Mouse (Mus musculus) midbrain, embryonic 14.5 days (tissue): ENCODE data around the gene Cldn9. TPM values are rescaled to one million over a fixed set of nuclear protein-coding genes. Genes with fewer than 3 reads are reported as not detected.

Source experiments
- ATAC-seq: fragments of 200-750 bp; cut with Nextera tagmentation; 2 replicates; pipeline ENCODE4 v1.8.0; 2017; ENCODE audit warnings: moderate number of reproducible peaks, moderate library complexity; ENCODE audit not compliant: low FRiP score, low TSS enrichment
- DNase-seq: peaks from one replicate; pipeline ENCODE4 v3.0.0-alpha.2; 2015
- H3K27ac ChIP-seq: fragments of 300-500 bp; sonication (generic); replicated peaks from 2 replicates; pipeline ENCODE4 v1.5.1; 2014; ENCODE audit warnings: mild to moderate bottlenecking, low read depth, low read length, moderate library complexity
- H3K27me3 ChIP-seq: fragments of 300-500 bp; sonication (generic); 2 replicates; pipeline ENCODE4 v1.6.1; 2014; ENCODE audit warnings: low read length, control low read depth, mixed read lengths; ENCODE audit not compliant: control insufficient read depth, insufficient read depth
- H3K36me3 ChIP-seq: fragments of 300-500 bp; sonication (generic); 2 replicates; pipeline ENCODE4 v1.6.1; 2014; ENCODE audit warnings: low read length, control low read depth; ENCODE audit not compliant: control insufficient read depth, insufficient read depth
- H3K4me1 ChIP-seq: fragments of 300-500 bp; sonication (generic); 2 replicates; pipeline ENCODE4 v1.6.1; 2014; ENCODE audit warnings: mild to moderate bottlenecking, antibody characterized with exemption, low read length, control low read depth; ENCODE audit not compliant: control insufficient read depth, insufficient read depth
- H3K4me2 ChIP-seq: fragments of 300-500 bp; sonication (generic); 2 replicates; pipeline ENCODE4 v1.6.1; 2014; ENCODE audit warnings: mild to moderate bottlenecking, low read length, moderate library complexity
- H3K4me3 ChIP-seq: fragments of 300-500 bp; sonication (generic); replicated peaks from 2 replicates; pipeline ENCODE4 v1.5.1; 2014; ENCODE audit warnings: low read depth, low read length
- H3K9ac ChIP-seq: fragments of 300-500 bp; sonication (generic); replicated peaks from 2 replicates; pipeline ENCODE4 v1.6.1; 2014; ENCODE audit warnings: mild to moderate bottlenecking, low read length, moderate library complexity
- H3K9me3 ChIP-seq: fragments of 300-500 bp; sonication (generic); 2 replicates; pipeline ENCODE4 v1.6.1; 2016; ENCODE audit warnings: low read length, control low read depth, mixed read lengths; ENCODE audit not compliant: control insufficient read depth
- WGBS: fragments of 180-500 bp; shearing (Covaris S2); extraction: QIAGEN DNeasy Blood & Tissue Kit; methylation state at CpG from one replicate; pipeline ENCODE4 v1.1.7; 2014; 5-methylcytosine and 5-hydroxymethylcytosine counted together
- polyA plus RNA-seq: library from polyadenylated mRNA; unstranded; fragments of >200 nt; fragmentation: Nextera tagmentation; extraction: Ambion mirVana; gene quantifications from 2 replicates; pipeline ENCODE4 v1.2.1, GENCODE M21; 2014

Gene Cldn9
- polyA plus RNA-seq, 1 experiment from 2014 or later = 0.92 TPM

GRCm38 (mm10) chr17:23665511-23665910 is 18.3 kb downstream of the Cldn9 start:
- Histone ChIP-seq H3K27ac (no peak overlapping the region), H3K4me3 (no peak overlapping the region), H3K36me3 (peaks cover 32% of the 10 kb centered on the region), H3K4me1 (no peaks in the 10 kb centered on the region), H3K4me2 (no peak overlapping the region), H3K9me3 (no peaks in the 10 kb centered on the region), H3K9ac (no peak overlapping the region), H3K27me3 (peaks cover 16% of the 10 kb centered on the region)
- WGBS = 75% methylated on average over 14 of the region's 14 CpGs
- DNase-seq = no peak
- ATAC-seq = no peak

DNA sequence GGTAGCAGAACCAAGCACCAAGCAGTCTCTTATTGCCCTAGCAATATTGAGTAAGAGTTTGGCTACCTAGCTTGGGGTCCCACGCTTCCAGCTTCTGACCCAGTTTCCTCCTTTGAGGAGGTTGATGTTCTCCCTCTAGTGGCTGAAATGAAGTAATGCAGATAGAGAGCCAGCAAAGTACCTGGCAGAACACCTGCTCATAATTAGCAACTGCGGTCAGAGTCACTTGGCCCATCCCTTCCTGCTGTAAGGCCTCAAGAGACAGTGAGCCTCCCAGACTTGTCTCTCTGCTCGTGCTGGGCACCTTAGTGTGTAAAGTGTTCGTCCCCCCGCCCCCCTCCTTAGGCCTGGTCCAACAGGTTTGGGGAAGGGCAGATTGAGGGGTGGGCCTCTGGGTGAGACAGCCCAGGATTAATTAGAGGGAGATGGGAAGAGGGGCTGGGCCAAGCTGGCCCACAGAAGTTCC is 19.2 kb downstream of the Cldn9 start:
- peak; percentile 77 for DNase-seq
- Histone ChIP-seq H3K36me3 (peaks cover 22% of the 10 kb centered on the region), H3K27ac (no peak overlapping the region), H3K27me3 (peaks cover 25% of the 10 kb centered on the region), H3K4me3 (no peak overlapping the region), H3K9me3 (no peaks in the 10 kb centered on the region), H3K4me2 (no peak overlapping the region), H3K4me1 (no peaks in the 10 kb centered on the region), H3K9ac (no peak overlapping the region)
- WGBS = 17% methylated on average over 5 of the region's 5 CpGs
- ATAC-seq = no peak

DNA sequence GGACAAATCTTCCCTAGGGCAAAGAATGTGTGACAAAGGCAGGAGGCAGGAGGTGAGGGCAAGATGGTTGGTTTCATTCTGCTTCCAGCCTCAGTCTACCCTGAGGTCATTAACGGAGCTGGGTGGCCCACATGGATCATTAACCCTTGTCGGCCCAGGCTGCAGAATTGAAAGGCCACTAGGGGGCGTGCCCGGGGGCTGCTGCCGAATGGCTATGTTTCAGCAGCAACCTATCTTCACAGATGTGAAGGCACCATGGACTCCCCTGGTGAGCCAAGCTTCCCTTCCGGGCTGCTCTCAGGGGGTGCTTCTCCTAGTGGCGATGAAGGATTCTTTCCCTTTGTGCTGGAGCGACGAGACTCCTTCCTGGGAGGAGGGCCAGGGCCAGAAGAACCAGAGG is 22.3 kb downstream of the Cldn9 start:
- Histone ChIP-seq H3K9me3 (no peaks in the 10 kb centered on the region), H3K36me3 (peaks cover 6% of the 10 kb centered on the region; the same call in 1 of the 2 replicates), H3K9ac (no peak overlapping the region), H3K4me2 (no peak overlapping the region), H3K4me3 (no peak overlapping the region), H3K27ac (no peak overlapping the region), H3K4me1 (no peaks in the 10 kb centered on the region), H3K27me3 (peaks cover 27% of the 10 kb centered on the region)
- WGBS = 3% methylated on average over 9 of the region's 9 CpGs
- DNase-seq = no peak
- ATAC-seq = no peak

GRCm38 (mm10) chr17:23660876-23661200 is 23.0 kb downstream of the Cldn9 start:
- ATAC-seq = no peak
- Histone ChIP-seq H3K4me1 (no peaks in the 10 kb centered on the region), H3K36me3 (no peaks in the 10 kb centered on the region), H3K9me3 (no peaks in the 10 kb centered on the region), H3K4me3 (no peak overlapping the region), H3K27me3 (peaks cover 27% of the 10 kb centered on the region), H3K4me2 (no peak overlapping the region), H3K27ac (no peak overlapping the region), H3K9ac (no peak overlapping the region)
- no peak for DNase-seq
- 6% methylated on average over 13 of the region's 14 CpGs for WGBS

DNA sequence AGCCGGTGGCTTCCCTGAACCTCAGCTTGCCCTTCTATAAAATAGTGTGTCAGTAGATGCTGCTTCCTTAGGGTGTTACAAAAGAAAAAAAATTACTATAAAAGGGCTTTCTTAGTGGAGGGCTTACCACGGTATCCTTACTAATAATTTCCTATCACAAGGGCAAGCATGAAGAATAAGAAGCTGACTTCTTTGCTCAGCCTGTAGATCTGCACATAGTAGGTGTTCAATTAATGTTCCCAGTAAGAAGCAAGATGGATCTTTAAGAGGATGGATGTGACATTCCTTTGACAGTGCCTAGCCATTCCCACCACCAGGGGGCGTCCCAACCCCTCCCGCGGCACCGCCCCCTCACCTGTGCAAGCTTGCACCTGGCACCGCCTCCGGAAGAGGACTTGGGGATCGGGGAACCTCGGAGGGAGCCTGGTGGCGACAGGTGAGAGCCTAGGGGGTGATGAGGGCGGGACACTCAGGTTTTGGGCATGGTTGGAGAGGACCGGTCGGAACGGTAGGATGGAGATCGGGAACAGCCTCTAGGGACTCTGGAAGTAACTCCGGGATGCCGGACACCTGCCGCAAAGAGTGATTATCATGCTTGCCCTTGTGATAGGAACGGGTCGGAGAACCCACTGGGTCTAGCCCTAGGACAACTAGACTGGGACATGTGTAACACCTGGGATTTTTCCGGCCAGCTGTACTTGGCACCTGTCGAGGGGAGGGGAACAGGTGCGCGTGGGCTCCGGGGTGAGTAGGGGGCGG is 23.5 kb downstream of the Cldn9 start, which contains the start of gene Bicdl2:
TSS of gene Bicdl2 (plus strand) at position 390 of the 759 bp plus-strand sequence.
- H3K4me2 ChIP-seq = no peak within 1 kb of the TSS
- 7% methylated on average over 27 of the region's 27 CpGs for WGBS
- H3K4me3 ChIP-seq = no peak within 1 kb of the TSS

DNA sequence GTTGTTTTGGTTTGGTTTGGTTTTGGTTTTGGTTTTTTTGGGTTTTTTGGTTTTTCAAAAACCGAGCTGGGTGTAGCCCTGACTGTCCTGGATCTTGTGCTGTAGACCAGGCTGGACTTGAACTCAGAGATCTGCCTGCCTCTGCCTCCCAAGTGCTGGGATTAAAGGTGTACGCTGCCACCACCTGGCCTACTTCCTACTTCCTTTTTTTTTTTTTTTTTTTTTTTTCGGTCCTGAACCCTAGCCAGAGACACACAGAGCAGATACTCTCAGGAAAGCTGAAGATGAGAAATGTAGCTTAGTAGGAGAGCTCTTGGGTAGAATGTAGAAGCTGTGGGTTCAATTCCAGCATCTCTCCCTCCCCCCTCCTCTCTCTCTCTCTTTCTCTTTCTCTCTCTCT is 25.4 kb downstream of the Cldn9 start:
- Histone ChIP-seq H3K4me1 (no peaks in the 10 kb centered on the region), H3K9me3 (no peaks in the 10 kb centered on the region), H3K4me3 (no peak overlapping the region), H3K9ac (no peak overlapping the region), H3K4me2 (no peak overlapping the region), H3K27me3 (peaks cover 27% of the 10 kb centered on the region), H3K27ac (no peak overlapping the region), H3K36me3 (no peaks in the 10 kb centered on the region)
- no peak for ATAC-seq
- DNase-seq = no peak
- WGBS = 87% methylated on average over 3 of the region's 3 CpGs

More for the DNA sequence above, 23.5 kb downstream of the Cldn9 start, which contains the start of gene Bicdl2:
- H3K9ac ChIP-seq = no peak within 1 kb of the TSS
- no peaks in the 10 kb centered on the region for H3K4me1 ChIP-seq
- ATAC-seq (no peak), DNase-seq (no peak)
- H3K9me3 ChIP-seq = no peaks in the 10 kb centered on the region
- no peaks in the 10 kb centered on the region for H3K36me3 ChIP-seq
- H3K27ac ChIP-seq = no peak within 1 kb of the TSS
- H3K27me3 ChIP-seq = peaks cover 27% of the 10 kb centered on the region

DNA sequence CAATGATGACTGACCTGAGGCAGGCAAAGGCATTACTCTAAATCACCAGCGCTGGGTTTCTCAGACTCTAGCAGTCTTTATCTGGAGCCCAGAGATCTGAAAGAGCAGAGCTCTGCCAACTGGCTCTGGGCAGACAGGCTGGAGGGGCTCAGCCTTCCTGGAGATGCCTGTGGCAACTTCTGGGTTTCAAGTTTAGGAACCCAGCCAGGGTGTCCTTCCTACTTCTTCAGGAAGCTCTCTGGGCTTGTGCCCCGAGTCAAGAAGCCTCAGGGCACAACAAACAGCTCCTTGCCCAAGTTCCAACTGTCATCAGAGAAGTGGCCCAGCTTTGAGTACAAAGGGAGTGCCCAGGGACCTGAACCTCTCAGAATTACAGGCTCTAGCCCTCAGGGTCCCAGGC is 29.4 kb downstream of the Cldn9 start:
- Histone ChIP-seq H3K4me2 (no peak overlapping the region), H3K36me3 (no peaks in the 10 kb centered on the region), H3K27me3 (0 out of 2 replicates have a peak, but pooled peaks cover under 1% of the 10 kb centered on the region), H3K4me3 (no peak overlapping the region), H3K4me1 (no peaks in the 10 kb centered on the region), H3K9me3 (no peaks in the 10 kb centered on the region), H3K9ac (no peak overlapping the region), H3K27ac (no peak overlapping the region)
- ATAC-seq (no peak), DNase-seq (no peak)
- 74% methylated on average over 2 of the region's 2 CpGs for WGBS

DNA sequence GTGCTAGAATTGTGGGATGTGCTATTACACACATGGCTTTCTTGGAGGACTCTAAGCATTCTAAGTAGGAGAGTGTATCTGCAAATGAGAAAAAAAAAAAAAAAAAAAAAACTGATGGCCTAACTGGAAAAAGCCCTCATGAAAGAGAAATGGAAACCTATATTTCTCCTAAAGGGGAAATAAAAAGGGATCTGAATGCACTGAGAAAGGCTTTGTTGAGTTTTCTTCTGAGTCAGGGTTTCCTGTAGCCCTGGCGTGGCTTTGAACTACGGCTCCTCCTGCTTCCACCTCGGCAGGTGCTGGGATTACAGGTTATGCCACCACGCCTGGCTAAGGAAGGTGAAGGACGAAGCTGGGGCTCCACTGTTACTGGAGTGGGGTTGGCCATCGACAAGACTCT is 29.8 kb downstream of the Cldn9 start:
- no peak overlapping the region for H3K9ac ChIP-seq
- no peaks in the 10 kb centered on the region for H3K27me3 ChIP-seq
- H3K4me2 ChIP-seq = no peak overlapping the region
- H3K9me3 ChIP-seq = no peaks in the 10 kb centered on the region
- no peak overlapping the region for H3K4me3 ChIP-seq
- ATAC-seq (no peak), DNase-seq (no peak)
- no peak overlapping the region for H3K27ac ChIP-seq
- H3K36me3 ChIP-seq = no peaks in the 10 kb centered on the region
- no peaks in the 10 kb centered on the region for H3K4me1 ChIP-seq
- 62% methylated on average over 6 of the region's 6 CpGs for WGBS

- no peak overlapping the region for H3K27ac ChIP-seq
- DNase-seq (no peak), ATAC-seq (no peak)
- WGBS = 86% methylated on average over 1 of the region's 2 CpGs
- H3K4me2 ChIP-seq = no peak overlapping the region
- no peak overlapping the region for H3K9ac ChIP-seq
- no peaks in the 10 kb centered on the region for H3K27me3 ChIP-seq
- no peaks in the 10 kb centered on the region for H3K36me3 ChIP-seq
- H3K4me3 ChIP-seq = no peak overlapping the region
- H3K9me3 ChIP-seq = no peaks in the 10 kb centered on the region
- no peaks in the 10 kb centered on the region for H3K4me1 ChIP-seq
Measured at GRCm38 (mm10) chr17:23653324-23653723, 30.5 kb downstream of the Cldn9 start.
